Mouse (Mus musculus) CD8-positive naive resting alpha-beta T cell, adult 2 months (primary cell): ENCODE results near the gene 4933400A11Rik.

Experiments
- DNase-seq, 2 experiments: peaks; one replicate each; pipeline ENCODE4 v3.0.0; 2022; ENCODE audit warnings: low read depth in 2 of 2, low spot score in 2 of 2

Gene 4933400A11Rik

DNA sequence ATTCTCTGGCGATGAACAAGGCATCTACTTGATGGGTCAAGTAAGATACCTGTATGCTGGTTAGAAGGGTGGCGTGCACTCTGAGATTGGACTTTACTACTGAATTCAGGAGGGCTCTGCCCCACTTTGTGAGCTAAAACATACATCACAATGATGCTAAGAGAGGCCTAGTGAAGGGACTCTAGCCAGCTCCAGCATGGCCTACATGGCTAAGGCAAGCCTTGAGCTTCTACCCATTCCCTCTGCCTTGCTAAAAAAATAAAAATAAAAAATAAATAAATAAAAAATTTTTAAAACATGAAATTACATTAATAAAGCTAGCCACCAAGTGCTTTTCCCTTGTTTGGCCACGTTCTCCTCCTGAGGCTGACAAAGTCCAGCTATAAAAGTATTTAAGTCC lies at the start of gene 4933400A11Rik:
Gene 4933400A11Rik, minus strand, starts transcription at position 101 of the 400 bp plus-strand sequence.
- DNase-seq: no peak

DNA sequence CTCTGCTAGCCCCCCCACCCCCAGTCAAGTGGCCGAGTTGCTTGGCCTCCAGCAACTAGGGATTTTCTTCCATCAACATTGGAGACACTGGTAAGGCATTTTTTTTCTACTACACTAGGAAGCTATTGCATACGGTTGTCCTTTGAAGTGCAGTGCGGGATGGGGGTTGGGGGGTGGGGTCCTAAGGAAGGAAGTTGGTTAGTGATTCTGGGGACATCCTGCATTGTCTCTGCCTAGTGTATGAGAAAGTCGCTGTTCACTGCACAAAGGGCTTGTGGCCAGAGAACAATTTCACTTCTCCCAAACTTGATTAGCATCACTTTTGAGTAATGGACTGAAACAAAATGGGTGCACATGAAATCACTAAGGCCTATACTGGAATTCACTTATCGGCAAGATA lies 48.7 kb upstream of the 4933400A11Rik start:
- DNase-seq: no peak

DNA sequence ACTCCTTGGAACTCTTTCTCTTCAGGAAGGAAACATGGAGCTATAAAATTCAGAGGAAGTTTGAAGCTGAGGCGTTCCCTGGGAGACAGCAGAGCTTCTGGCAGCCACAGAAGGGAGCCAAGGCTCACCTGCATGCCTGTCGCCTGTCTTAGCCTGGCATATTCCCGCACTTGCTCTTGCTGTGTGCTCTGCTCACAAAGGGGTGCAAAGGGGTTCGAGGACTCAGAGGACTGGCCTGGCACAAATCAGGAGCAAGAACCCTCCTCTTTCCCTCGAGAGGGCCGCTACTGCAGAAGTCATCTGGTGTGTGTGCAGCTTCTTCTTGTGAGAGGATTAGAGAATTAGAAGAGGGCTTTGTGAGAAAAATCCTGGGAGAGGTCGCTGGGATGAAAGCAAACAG lies 48.3 kb upstream of the 4933400A11Rik start:
- no peak for DNase-seq

DNA sequence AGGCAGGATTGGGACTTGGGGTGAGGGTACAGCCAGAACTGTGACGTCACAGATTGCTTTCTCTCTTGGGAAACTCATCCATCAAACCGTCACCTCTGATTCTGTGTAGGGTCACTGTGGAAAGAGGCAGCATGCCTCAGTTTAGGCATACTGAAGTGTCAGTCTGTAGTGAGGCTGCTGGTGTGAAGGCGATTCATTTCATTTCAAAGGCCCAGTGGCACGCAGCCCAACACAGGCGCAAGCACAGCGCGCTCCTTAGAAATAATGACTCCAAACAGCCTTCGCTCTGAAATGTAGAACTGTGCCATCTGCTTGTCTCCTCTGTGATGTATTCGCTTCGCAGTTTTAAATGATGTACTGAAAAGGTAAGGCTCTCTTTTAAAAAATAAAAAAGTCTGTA lies 47.5 kb upstream of the 4933400A11Rik start:
- DNase-seq: no peak

DNA sequence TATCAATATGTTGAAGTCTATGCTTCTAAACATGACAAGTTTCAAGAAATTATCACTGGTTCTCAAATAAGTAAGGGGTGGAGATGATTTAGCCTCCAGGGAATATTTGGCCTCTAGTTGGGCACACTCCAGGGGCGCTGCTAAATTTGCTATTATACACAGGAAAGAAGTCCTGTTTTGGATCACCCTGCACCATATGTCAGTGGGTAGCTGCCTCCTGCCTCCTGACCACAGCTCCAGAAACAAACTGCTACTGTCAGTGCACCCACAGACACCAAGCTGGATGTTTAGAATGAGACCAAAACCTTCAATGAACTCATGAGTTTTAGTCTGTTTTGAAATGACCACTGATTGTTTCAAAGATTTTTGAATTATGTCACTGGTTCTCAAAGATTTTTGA lies 34.2 kb upstream of the 4933400A11Rik start:
- no peak for DNase-seq

DNA sequence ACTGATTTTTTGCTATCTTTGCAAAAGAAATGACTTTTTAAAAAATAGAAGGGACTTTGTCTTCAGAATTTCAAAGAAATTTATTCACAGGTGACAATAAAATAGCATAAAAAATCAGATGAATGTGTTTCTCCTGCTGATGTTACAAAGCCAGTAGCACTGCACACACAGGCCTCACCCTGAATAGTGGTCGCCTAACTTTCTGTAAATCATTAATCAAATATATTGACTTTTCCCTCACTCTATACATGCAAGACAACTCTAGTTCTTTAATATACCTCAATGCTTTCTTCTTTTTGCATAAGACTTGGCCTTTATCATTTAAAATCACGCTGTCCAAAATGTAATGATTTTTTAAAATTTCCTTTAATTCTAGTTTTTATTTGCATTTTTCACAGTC lies 32.3 kb upstream of the 4933400A11Rik start:
- DNase-seq: no peak

DNA sequence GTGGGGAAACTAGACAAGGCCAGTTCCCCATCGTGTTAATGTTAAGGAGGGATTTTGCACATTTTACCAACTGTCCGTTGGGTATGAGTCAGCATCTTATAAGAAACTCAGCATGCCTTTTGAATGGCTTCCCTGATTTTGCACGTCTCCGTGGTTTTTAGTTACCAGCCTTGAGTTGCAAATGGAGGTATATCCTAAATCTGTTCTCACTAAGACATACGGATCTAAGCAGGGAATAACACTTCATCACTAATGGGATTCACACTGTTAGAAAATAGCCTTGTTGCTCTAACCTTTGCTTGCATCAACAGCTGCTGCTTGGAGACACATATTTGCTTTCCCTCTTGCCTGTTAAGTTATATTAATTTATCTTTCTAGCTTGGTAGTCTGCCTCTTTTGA lies 31.9 kb upstream of the 4933400A11Rik start:
- DNase-seq: no peak

DNA sequence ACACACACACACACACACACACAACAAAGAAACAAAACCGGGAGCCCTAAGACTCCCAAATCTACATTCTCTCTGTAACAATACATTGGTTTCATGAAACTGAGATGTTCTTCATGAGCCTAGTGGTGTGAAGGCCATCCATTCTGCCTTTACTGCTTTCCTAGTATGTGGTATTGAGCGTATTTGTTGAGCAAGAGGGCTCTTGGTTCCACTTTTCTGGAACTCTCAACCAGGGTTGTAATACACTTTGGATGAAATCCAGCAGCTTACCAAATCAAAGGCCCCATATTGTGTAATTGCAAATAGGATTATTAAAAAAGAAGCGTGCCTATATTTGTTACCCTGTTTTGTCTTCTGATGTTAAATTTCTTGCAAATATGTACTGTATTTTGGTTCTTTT lies 28.3 kb upstream of the 4933400A11Rik start:
- DNase-seq: no peak

DNA sequence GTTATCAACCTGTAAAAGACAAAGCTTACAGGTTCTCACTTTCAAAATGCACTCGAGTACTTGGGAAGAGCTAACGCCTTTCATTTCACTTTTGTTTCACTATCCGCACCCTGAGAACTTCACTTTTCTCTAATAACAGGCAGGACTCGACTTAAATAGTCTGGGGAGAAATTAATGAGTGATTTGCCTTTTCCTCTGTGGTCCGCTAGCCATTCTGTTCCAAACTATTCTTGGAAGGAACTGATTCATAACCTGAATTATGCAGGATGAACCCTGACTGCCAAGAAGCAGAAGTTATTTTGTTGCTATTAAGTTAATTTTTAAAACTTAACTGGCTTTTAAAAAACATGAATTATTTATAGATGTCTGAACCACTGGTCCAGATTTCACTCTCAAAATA lies 26.4 kb upstream of the 4933400A11Rik start:
- DNase-seq: no peak

DNA sequence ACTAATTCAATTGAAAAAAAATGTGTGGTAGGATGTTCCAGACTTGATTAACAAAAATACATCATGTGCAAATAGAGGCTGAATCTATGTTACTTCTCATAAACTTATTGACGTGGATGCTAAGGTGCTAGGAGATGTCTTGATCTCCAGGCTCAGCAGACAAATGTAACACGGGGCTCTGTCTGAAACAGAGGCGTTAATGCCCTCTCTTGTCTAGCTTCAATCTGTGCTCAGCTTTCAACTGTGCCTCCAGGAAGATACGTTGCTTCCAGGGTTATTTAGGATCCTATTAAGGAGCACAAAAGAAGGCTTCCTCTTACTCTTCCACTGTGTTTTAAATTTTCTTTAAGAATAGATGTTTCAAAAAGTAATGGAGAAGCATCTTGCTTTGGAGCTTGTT lies 20.8 kb upstream of the 4933400A11Rik start:
- DNase-seq: no peak

DNA sequence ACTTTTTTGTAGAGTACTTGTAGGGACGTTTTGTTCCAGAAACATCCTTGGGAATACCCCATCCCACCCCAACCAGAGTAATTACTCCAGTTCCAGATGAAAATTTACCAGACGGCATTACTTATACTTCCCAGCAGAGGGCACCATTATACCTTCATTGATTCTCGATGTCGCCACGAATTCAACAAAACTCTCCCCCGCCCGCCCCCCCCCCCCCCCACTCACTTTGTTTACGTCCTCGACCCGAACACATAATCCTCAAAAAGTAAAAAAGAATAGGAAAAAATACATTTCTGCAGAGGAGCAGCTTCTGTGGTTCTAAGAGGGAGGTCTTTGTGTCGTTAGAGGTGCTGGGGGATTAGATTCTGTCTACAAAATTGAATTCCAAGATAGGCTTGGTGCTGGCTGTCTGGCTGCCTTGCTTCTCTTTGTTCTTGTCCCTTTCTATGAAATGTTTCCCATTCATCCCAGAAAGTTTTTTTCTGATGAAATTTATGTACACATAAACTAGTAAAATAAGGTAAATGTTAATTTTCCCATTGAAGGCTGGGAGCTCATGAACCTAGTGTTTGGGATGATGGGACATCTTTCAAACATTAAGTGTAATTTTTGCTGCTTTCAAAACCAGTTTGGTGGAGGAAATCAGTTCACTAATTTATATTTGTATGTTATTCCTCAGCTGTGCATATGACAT lies 19.7 kb upstream of the 4933400A11Rik start:
- peak in 1 of 2 experiments; percentile 1 for DNase-seq

DNA sequence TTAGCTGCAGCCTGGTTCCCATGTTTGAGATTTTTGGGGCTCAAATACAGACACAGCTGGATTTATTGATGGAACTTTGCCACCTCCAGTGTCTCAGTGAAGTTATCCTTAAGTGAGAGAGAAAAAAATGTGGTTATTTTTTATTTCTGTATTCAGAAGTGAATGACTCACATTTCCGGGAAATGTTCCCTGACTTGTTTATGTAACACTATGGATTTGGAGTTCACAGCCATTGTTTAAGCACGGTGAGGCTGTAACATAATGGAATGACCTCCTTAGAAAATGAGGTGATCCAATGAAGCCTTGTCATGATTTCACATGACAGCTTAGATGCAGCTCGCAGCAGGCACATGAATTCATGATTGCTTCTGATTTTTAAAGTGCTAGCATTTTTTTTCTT lies 17.7 kb upstream of the 4933400A11Rik start:
- DNase-seq: no peak

DNA sequence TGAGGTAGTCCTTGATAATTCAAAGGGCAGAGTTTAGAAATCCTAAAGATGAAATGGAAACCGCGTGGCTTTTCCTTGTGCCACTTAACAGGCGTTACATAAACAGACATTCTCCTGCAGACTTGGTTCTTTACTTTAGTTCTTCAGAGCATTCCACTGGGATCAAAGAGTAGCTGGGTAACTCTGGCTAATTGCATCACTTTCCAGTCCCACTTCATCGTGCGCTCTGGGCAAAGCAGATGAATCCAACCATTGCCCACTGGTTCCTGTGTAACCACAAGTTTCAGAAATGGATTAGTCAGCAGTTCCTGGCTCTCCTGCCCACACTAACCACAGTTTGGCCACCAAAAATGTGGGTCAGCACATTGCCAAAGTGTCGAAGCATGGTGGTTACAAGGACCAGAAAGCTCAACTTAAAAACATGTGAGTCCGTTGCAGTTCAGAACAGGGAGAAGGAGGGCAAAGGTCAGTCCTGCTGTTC lies 15.4 kb upstream of the 4933400A11Rik start:
- no peak for DNase-seq

DNA sequence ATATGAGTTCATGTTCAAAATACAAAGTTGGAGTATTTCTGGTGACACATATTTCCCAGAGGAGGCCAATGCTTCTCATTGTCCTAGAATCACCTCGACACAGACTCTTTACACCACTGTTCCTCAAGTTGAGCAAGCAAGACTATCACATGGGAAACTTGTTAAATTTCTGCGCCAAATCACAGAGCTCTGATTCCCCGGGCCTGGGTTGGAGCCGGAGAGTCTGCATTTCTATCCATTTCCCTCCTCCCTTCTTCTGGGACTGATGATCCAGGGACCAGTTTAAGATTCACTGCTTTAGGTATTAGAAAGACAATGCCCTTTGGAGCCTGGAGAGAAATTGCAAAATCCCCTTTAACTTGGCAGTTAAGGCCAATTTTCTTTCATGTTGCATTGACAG lies 15.0 kb upstream of the 4933400A11Rik start:
- no peak for DNase-seq

DNA sequence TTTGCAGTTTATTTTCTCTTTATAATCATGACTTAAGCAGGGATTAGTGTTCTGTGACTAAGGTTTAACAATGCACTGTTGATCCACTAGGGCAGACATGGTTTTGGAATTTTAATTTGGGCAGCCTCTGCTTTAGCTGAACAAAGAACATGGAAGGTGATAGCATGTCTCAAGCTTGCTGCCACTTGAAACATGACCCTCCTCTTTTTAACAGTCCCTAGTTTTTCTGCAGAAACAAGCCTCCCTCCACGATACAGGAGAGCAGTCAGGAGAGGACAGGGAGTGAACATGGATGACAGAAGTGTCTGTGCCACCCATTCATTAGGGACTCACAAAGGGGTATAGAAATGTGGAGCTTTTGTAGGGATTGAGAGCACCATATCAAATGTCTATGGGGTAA lies 13.4 kb upstream of the 4933400A11Rik start:
- DNase-seq: no peak

DNA sequence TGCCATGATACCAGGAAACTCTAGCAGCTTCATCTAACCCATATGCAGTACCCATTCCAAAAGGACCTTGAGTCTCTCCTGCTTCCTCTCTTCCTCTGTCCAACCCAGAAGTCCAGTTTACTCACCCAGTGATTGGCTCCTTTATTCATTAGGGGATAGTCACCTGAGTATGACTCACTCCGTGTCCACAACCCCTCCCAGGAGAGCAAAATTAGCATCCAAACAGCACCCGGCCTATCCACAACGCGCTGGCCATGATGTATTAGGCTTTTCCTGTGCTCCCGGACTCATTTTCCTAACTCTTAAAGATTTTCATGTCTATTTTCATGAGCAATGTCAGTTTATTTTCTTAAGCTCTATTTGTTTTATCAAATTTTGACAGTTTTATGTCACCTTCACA lies 10.3 kb upstream of the 4933400A11Rik start:
- no peak for DNase-seq

DNA sequence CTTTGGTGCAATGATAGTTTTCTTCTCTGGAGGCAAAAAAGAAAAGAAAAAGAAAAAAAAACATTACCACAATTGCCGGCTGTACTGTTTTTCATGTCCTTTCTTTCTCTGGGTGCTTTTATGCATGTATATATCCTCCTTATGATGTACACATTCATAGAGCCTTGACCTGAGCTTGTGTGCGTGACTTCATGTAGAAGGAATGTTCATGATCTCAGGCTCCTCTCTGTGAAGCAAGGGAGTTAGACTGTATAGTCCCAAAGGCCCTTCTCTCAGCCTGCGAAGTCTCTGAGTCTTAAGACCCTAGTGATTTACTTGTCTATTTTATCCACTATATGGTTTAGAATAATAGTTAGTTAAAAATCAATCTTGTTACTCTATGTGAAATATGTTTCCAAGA lies 21.4 kb downstream of the 4933400A11Rik start:
- DNase-seq: no peak

DNA sequence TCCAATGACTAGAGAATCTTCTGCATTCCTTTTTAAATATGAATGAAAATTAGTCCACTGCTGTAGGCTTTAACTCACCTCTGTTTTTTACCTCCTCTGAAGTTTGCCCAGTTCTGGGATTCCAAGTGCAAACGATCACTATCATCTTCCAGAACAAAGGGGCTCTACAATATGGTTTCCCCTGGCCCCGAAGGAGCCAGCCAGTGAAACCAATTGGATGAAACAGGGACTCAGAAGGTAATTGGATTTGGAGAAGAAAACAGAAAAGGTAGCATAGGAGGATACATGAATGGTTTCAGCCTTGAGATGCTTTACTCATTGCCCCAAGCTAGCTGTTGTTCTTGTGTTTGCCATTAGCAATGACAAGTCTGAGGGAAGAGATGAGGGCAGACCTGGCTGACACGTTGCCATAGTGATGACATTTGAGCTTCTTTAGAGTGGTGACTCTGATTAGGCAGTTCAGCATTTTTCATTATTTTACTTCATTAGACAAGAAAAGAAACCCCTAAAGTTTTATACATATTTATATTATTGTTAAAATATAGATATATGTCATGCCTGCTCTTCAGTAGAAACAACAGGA lies 44.0 kb downstream of the 4933400A11Rik start:
- no peak for DNase-seq
